Mouse (Mus musculus) liver, embryonic 12.5 days (tissue): ENCODE measurements around the gene Slc41a2. TPM values are rescaled to one million over a fixed set of nuclear protein-coding genes. Genes with fewer than 3 reads are reported as not detected.
"Not testable (repeated sequence)": the region's sequence is repeated elsewhere in the genome, so short reads cannot be mapped to it uniquely, and the experiment has no call there.

Source experiments
- ATAC-seq: fragments of 200-750 bp; cut with Nextera tagmentation; 2 replicates; pipeline ENCODE4 v1.8.0; 2017; ENCODE audit warnings: moderate number of reproducible peaks, mild to moderate bottlenecking, moderate library complexity
- H3K27ac ChIP-seq: fragments of 300-500 bp; sonication (generic); 2 replicates; pipeline ENCODE4 v1.5.1; 2016; ENCODE audit warnings: mild to moderate bottlenecking
- H3K27me3 ChIP-seq: fragments of 300-500 bp; sonication (generic); replicated peaks from 2 replicates; pipeline ENCODE4 v1.6.1; 2016; ENCODE audit warnings: mild to moderate bottlenecking, moderate library complexity
- H3K36me3 ChIP-seq: fragments of 300-500 bp; sonication (generic); 2 replicates; pipeline ENCODE4 v1.6.1; 2016; ENCODE audit warnings: mild to moderate bottlenecking, moderate library complexity
- H3K4me1 ChIP-seq: fragments of 300-500 bp; sonication (generic); 2 replicates; pipeline ENCODE4 v1.6.1; 2016
- H3K4me2 ChIP-seq: fragments of 300-500 bp; sonication (generic); 2 replicates; pipeline ENCODE4 v1.6.1; 2016; ENCODE audit warnings: mild to moderate bottlenecking, moderate library complexity
- H3K4me3 ChIP-seq: fragments of 300-500 bp; sonication (generic); 2 replicates; pipeline ENCODE4 v1.5.1; 2016; ENCODE audit warnings: mild to moderate bottlenecking, moderate library complexity
- H3K9ac ChIP-seq: fragments of 300-500 bp; sonication (generic); 2 replicates; pipeline ENCODE4 v1.6.1; 2016; ENCODE audit warnings: mild to moderate bottlenecking, moderate library complexity
- H3K9me3 ChIP-seq: fragments of 300-500 bp; sonication (generic); replicated peaks from 2 replicates; pipeline ENCODE4 v1.6.1; 2016; ENCODE audit warnings: mild to moderate bottlenecking, moderate library complexity
- WGBS: fragments of 180-500 bp; shearing (Covaris S2); methylation state at CpG from one replicate; pipeline ENCODE4 v1.1.7; 2016; ENCODE audit not compliant: insufficient replicate concordance; 5-methylcytosine and 5-hydroxymethylcytosine counted together
- polyA plus RNA-seq: library from polyadenylated mRNA; unstranded; fragments of >200 nt; fragmentation: Nextera tagmentation; extraction: Ambion mirVana; gene quantifications from 2 replicates; pipeline ENCODE4 v1.2.1, GENCODE M21; 2016

The Slc41a2 gene
- polyA plus RNA-seq, 1 experiment from 2014 or later = 0.11 TPM

- no peak for ATAC-seq
These were observed 36.5 kb upstream of the Slc41a2 start for GRCm38 (mm10) chr10:83374045-83374656.

GRCm38 (mm10) chr10:83368918-83369317 lies 31.2 kb upstream of the Slc41a2 start:
- Histone ChIP-seq H3K27me3 (no peaks in the 10 kb centered on the region), H3K4me3 (no peak overlapping the region), H3K9ac (no peak overlapping the region), H3K36me3 (peaks cover 93% of the 10 kb centered on the region), H3K4me2 (no peak overlapping the region), H3K27ac (no peak overlapping the region), H3K4me1 (0 out of 2 replicates have a peak, but pooled peaks cover 2% of the 10 kb centered on the region), H3K9me3 (no peaks in the 10 kb centered on the region)
- no peak for ATAC-seq
- WGBS = 83% methylated on average over 5 of the region's 5 CpGs

More at GRCm38 (mm10) chr10:83374045-83374656, 36.5 kb upstream of the Slc41a2 start:
- no peak overlapping the region for H3K4me3 ChIP-seq
- H3K9me3 ChIP-seq = peaks cover 8% of the 10 kb centered on the region; the same call in 1 of the 2 replicates
- peaks cover 79% of the 10 kb centered on the region for H3K36me3 ChIP-seq
- H3K27ac ChIP-seq = no peak overlapping the region
- H3K9ac ChIP-seq = no peak overlapping the region
- H3K4me1 ChIP-seq = no peaks in the 10 kb centered on the region
- no peak overlapping the region for H3K4me2 ChIP-seq
- no peaks in the 10 kb centered on the region for H3K27me3 ChIP-seq
- WGBS = 83% methylated on average over 3 of the region's 3 CpGs

- no peak for ATAC-seq
- WGBS = 83% methylated on average over 8 of the region's 8 CpGs
- H3K27ac ChIP-seq = no peak overlapping the region
- H3K9ac ChIP-seq = no peak overlapping the region
- no peak overlapping the region for H3K4me3 ChIP-seq
- peaks cover 35% of the 10 kb centered on the region for H3K4me1 ChIP-seq
- peaks cover 63% of the 10 kb centered on the region for H3K36me3 ChIP-seq
- no peak overlapping the region for H3K4me2 ChIP-seq
- no peaks in the 10 kb centered on the region for H3K27me3 ChIP-seq
- H3K9me3 ChIP-seq = no peaks in the 10 kb centered on the region
These were observed 25.8 kb upstream of the Slc41a2 start for GRCm38 (mm10) chr10:83363451-83363850.

- Histone ChIP-seq H3K27ac (no peak overlapping the region; the same call in 1 of the 2 replicates), H3K4me1 (peaks cover 41% of the 10 kb centered on the region), H3K4me2 (peak overlapping the region; percentile 87), H3K27me3 (no peaks in the 10 kb centered on the region), H3K36me3 (peaks cover 46% of the 10 kb centered on the region), H3K4me3 (peak overlapping the region; percentile 86), H3K9ac (no peak overlapping the region; the same call in 1 of the 2 replicates), H3K9me3 (no peaks in the 10 kb centered on the region)
- 43% methylated on average over 5 of the region's 5 CpGs for WGBS
- peak; percentile 28 for ATAC-seq
These were observed 24.1 kb upstream of the Slc41a2 start for GRCm38 (mm10) chr10:83361643-83362382.

GRCm38 (mm10) chr10:83360356-83360755 lies 22.7 kb upstream of the Slc41a2 start:
- Histone ChIP-seq H3K36me3 (peaks cover 32% of the 10 kb centered on the region), H3K27ac (peak overlapping the region; percentile 68), H3K4me1 (peaks cover 41% of the 10 kb centered on the region), H3K9ac (peak overlapping the region; percentile 91), H3K4me2 (peak overlapping the region; percentile 87), H3K27me3 (no peaks in the 10 kb centered on the region), H3K4me3 (peak overlapping the region; percentile 86), H3K9me3 (no peaks in the 10 kb centered on the region)
- WGBS = under 1% methylated on average over 40 of the region's 40 CpGs
- peak; percentile 65 for ATAC-seq

- Histone ChIP-seq H3K27me3 (no peaks in the 10 kb centered on the region), H3K9ac (peak within 1 kb of the TSS; percentile 91), H3K4me1 (peaks cover 41% of the 10 kb centered on the region), H3K4me2 (peak within 1 kb of the TSS; percentile 87), H3K27ac (peak within 1 kb of the TSS; percentile 68), H3K4me3 (peak within 1 kb of the TSS; percentile 86), H3K36me3 (peaks cover 28% of the 10 kb centered on the region), H3K9me3 (no peaks in the 10 kb centered on the region)
- peak; percentile 95 for ATAC-seq
- under 1% methylated on average over 30 of the region's 30 CpGs for WGBS
These were observed 22.3 kb upstream of the Slc41a2 start, which contains the start of gene D10Wsu102e for GRCm38 (mm10) chr10:83359956-83360355. Gene D10Wsu102e (plus strand): TSS chr10:83360221.

- peak overlapping the region; percentile 86 for H3K4me3 ChIP-seq
- H3K9me3 ChIP-seq = no peaks in the 10 kb centered on the region
- peak overlapping the region; percentile 61; the same call in 1 of the 2 replicates for H3K27ac ChIP-seq
- H3K9ac ChIP-seq = no peak overlapping the region
- no peaks in the 10 kb centered on the region for H3K27me3 ChIP-seq
- WGBS = 71% methylated on average over 4 of the region's 4 CpGs
- peaks cover 23% of the 10 kb centered on the region for H3K36me3 ChIP-seq
- peak overlapping the region; percentile 87 for H3K4me2 ChIP-seq
- no peak for ATAC-seq
- peaks cover 41% of the 10 kb centered on the region for H3K4me1 ChIP-seq
These were observed 21.8 kb upstream of the Slc41a2 start for GRCm38 (mm10) chr10:83359451-83359850.

- peaks cover 27% of the 10 kb centered on the region for H3K4me1 ChIP-seq
- H3K9me3 ChIP-seq = no peaks in the 10 kb centered on the region
- no peak overlapping the region for H3K9ac ChIP-seq
- 60% methylated on average over 12 of the region's 12 CpGs for WGBS
- no peak overlapping the region for H3K4me3 ChIP-seq
- no peak overlapping the region for H3K27ac ChIP-seq
- no peaks in the 10 kb centered on the region for H3K36me3 ChIP-seq
- no peaks in the 10 kb centered on the region for H3K27me3 ChIP-seq
- ATAC-seq = no peak
- no peak overlapping the region for H3K4me2 ChIP-seq
These were observed 18.7 kb upstream of the Slc41a2 start for GRCm38 (mm10) chr10:83356416-83356815.

- ATAC-seq = no peak
- H3K27me3 ChIP-seq = peaks cover 11% of the 10 kb centered on the region; the same call in 1 of the 2 replicates
- H3K4me2 ChIP-seq = no peak overlapping the region
- no peaks in the 10 kb centered on the region for H3K9me3 ChIP-seq
- no peak overlapping the region for H3K4me3 ChIP-seq
- no peaks in the 10 kb centered on the region for H3K36me3 ChIP-seq
- H3K9ac ChIP-seq = no peak overlapping the region
- 62% methylated on average over 8 of the region's 8 CpGs for WGBS
- peaks cover 14% of the 10 kb centered on the region for H3K4me1 ChIP-seq
- no peak overlapping the region for H3K27ac ChIP-seq
These were observed 16.6 kb upstream of the Slc41a2 start for GRCm38 (mm10) chr10:83354333-83354719.

GRCm38 (mm10) chr10:83353680-83354332 lies 16.1 kb upstream of the Slc41a2 start:
- Histone ChIP-seq H3K4me1 (peaks cover 9% of the 10 kb centered on the region), H3K36me3 (no peaks in the 10 kb centered on the region), H3K27ac (no peak overlapping the region), H3K9me3 (no peaks in the 10 kb centered on the region), H3K9ac (no peak overlapping the region), H3K27me3 (peaks cover 16% of the 10 kb centered on the region), H3K4me2 (no peak overlapping the region), H3K4me3 (no peak overlapping the region)
- 46% methylated on average over 14 of the region's 14 CpGs for WGBS
- ATAC-seq = no peak

- H3K4me3 ChIP-seq, ATAC-seq: not testable (repeated sequence)
These were observed 14.1 kb upstream of the Slc41a2 start for GRCm38 (mm10) chr10:83351779-83352178.

GRCm38 (mm10) chr10:83350689-83351088 lies 13.0 kb upstream of the Slc41a2 start:
- no peaks in the 10 kb centered on the region for H3K9me3 ChIP-seq
- no peak overlapping the region for H3K27ac ChIP-seq
- 62% methylated on average over 2 of the region's 2 CpGs for WGBS
- H3K36me3 ChIP-seq = no peaks in the 10 kb centered on the region
- ATAC-seq = no peak
- H3K4me1 ChIP-seq = peaks cover 5% of the 10 kb centered on the region; the same call in 1 of the 2 replicates
- H3K4me2 ChIP-seq = no peak overlapping the region
- peaks cover 17% of the 10 kb centered on the region for H3K27me3 ChIP-seq
- no peak overlapping the region for H3K4me3 ChIP-seq
- H3K9ac ChIP-seq = no peak overlapping the region

More at GRCm38 (mm10) chr10:83351779-83352178, 14.1 kb upstream of the Slc41a2 start:
- H3K36me3 ChIP-seq, H3K27ac ChIP-seq, H3K9me3 ChIP-seq, H3K9ac ChIP-seq, H3K4me1 ChIP-seq, H3K4me2 ChIP-seq: not testable (repeated sequence)
- peaks cover 17% of the 10 kb centered on the region for H3K27me3 ChIP-seq
- WGBS = 76% methylated on average over 4 of the region's 4 CpGs
